Mouse (Mus musculus) MEL (cell line): ENCODE measurements around the gene Helb. TPM values are rescaled to one million over a fixed set of nuclear protein-coding genes. Genes with fewer than 3 reads are reported as not detected.

Experiments
- DNase-seq: peaks from one replicate; pipeline ENCODE4 v3.0.0; 2011; ENCODE audit warnings: low read depth, low spot score
- H3K27ac ChIP-seq: 2 replicates; pipeline ENCODE4 v1.5.1; 2012; ENCODE audit warnings: low read depth, mild to moderate bottlenecking, control low read depth, low read length, moderate library complexity; ENCODE audit not compliant: control insufficient read depth
- H3K27me3 ChIP-seq, 2 experiments: fragments of 150-350 bp in 1 of 2; sonication (generic) in 1 of 2; 2 replicates each; pipeline ENCODE4 v1.6.1; 2012; ENCODE audit warnings: low read length in 2 of 2, mild to moderate bottlenecking in 2 of 2, improper control_type of control experiment in 1 of 2, moderate library complexity in 1 of 2; ENCODE audit not compliant: insufficient read depth in 2 of 2, control insufficient read depth in 1 of 2
- H3K36me3 ChIP-seq, 2 experiments: 2 replicates each; pipeline ENCODE4 v1.6.1; 2012 to 2014; ENCODE audit warnings: low read length in 2 of 2, improper control_type of control experiment in 1 of 2, inconsistent platforms in 1 of 2, mild to moderate bottlenecking in 1 of 2; ENCODE audit not compliant: insufficient read depth in 2 of 2, control insufficient read depth in 1 of 2
- H3K4me1 ChIP-seq, 2 experiments: fragments of 150-350 bp in 1 of 2; sonication (generic) in 1 of 2; 2 replicates each; pipeline ENCODE4 v1.6.1; 2012; ENCODE audit warnings: low read length in 2 of 2, improper control_type of control experiment in 1 of 2, mild to moderate bottlenecking in 1 of 2; ENCODE audit not compliant: insufficient read depth in 2 of 2, control insufficient read depth in 1 of 2
- H3K4me3 ChIP-seq, 2 experiments: fragments of 150-350 bp in 1 of 2; sonication (generic) in 1 of 2; 2 replicates each; pipeline ENCODE4 v1.5.1; 2012; ENCODE audit warnings: low read depth in 2 of 2, low read length in 2 of 2, mild to moderate bottlenecking in 2 of 2, moderate library complexity in 2 of 2, control low read depth in 1 of 2, improper control_type of control experiment in 1 of 2; ENCODE audit not compliant: control insufficient read depth in 1 of 2, insufficient read depth in 1 of 2
- H3K79me2 ChIP-seq: 2 replicates; pipeline ENCODE4 v1.6.1; 2012; ENCODE audit warnings: mild to moderate bottlenecking, low read length, moderate library complexity; ENCODE audit not compliant: control insufficient read depth, poor library complexity, insufficient read depth
- H3K9ac ChIP-seq: 2 replicates; pipeline ENCODE4 v1.6.1; 2012; ENCODE audit warnings: low read depth, mild to moderate bottlenecking, control low read depth, low read length, moderate library complexity; ENCODE audit not compliant: control insufficient read depth, poor library complexity, severe bottlenecking
- H3K9me3 ChIP-seq: fragments of 150-350 bp; sonication (generic); replicated peaks from 2 replicates; pipeline ENCODE4 v1.6.1; 2012; ENCODE audit warnings: mild to moderate bottlenecking, low read length, improper control_type of control experiment, moderate library complexity; ENCODE audit not compliant: insufficient read depth
- CHD2 ChIP-seq: IDR thresholded peaks from 2 replicates; pipeline ENCODE4 v1.6.1; 2011; ENCODE audit warnings: low read length, improper control_type of control experiment
- ELF1 ChIP-seq: IDR thresholded peaks from 2 replicates; pipeline ENCODE4 v1.6.1; 2014; ENCODE audit warnings: low read depth, mild to moderate bottlenecking, inconsistent platforms, low read length, improper control_type of control experiment, moderate library complexity
- EP300 ChIP-seq, 2 experiments: IDR thresholded peaks; 2 replicates each; pipeline ENCODE4 v1.6.1; 2011; ENCODE audit warnings: improper control_type of control experiment in 2 of 2, low read length in 2 of 2, low read depth in 1 of 2, mild to moderate bottlenecking in 1 of 2
- GABPA ChIP-seq: IDR thresholded peaks from 2 replicates; pipeline ENCODE4 v1.6.1; 2012; ENCODE audit warnings: low read depth, mild to moderate bottlenecking, inconsistent platforms, low read length, improper control_type of control experiment, moderate library complexity
- KAT2A ChIP-seq: conservative IDR thresholded peaks from 2 replicates; pipeline ENCODE4 v1.6.1; 2012; ENCODE audit warnings: low read depth, low read length, improper control_type of control experiment, inconsistent platforms
- MAFK ChIP-seq: IDR thresholded peaks from 2 replicates; pipeline ENCODE4 v1.6.1; 2011; ENCODE audit warnings: low read depth, mild to moderate bottlenecking, low read length, improper control_type of control experiment, borderline replicate concordance
- MAX ChIP-seq: IDR thresholded peaks from 2 replicates; pipeline ENCODE4 v1.6.1; 2011; ENCODE audit warnings: low read length, improper control_type of control experiment
- MAZ ChIP-seq: IDR thresholded peaks from 2 replicates; pipeline ENCODE4 v1.6.1; 2012; ENCODE audit warnings: low read depth, mild to moderate bottlenecking, inconsistent platforms, low read length, improper control_type of control experiment
- MYB ChIP-seq: IDR thresholded peaks from 2 replicates; pipeline ENCODE4 v1.6.1; 2011; ENCODE audit warnings: mild to moderate bottlenecking, low read depth, low read length, improper control_type of control experiment
- MYC ChIP-seq: IDR thresholded peaks from 2 replicates; pipeline ENCODE4 v1.6.1; 2011; ENCODE audit warnings: low read depth, mild to moderate bottlenecking, low read length, improper control_type of control experiment, moderate library complexity
- POLR2A ChIP-seq, 2 experiments: IDR thresholded peaks; 2 replicates each; pipeline ENCODE4 v1.6.1; 2011 to 2012; ENCODE audit warnings: low read length in 2 of 2, mild to moderate bottlenecking in 2 of 2, control low read depth in 1 of 2, improper control_type of control experiment in 1 of 2, low read depth in 1 of 2, moderate library complexity in 1 of 2; ENCODE audit not compliant: control insufficient read depth in 1 of 2, insufficient read depth in 1 of 2, poor library complexity in 1 of 2
- POLR2AphosphoS5 ChIP-seq: IDR thresholded peaks from 2 replicates; pipeline ENCODE4 v1.6.1; 2012; ENCODE audit warnings: low read depth, borderline replicate concordance, mild to moderate bottlenecking, inconsistent platforms, low read length, moderate library complexity, mixed read lengths
- RAD21 ChIP-seq: IDR thresholded peaks from 2 replicates; pipeline ENCODE4 v1.6.1; 2011; ENCODE audit warnings: mild to moderate bottlenecking, low read depth, low read length, improper control_type of control experiment
- SMC3 ChIP-seq: IDR thresholded peaks from 2 replicates; pipeline ENCODE4 v1.6.1; 2011; ENCODE audit warnings: low read depth, low read length, improper control_type of control experiment
- TBP ChIP-seq: IDR thresholded peaks from 2 replicates; pipeline ENCODE4 v1.8.0; 2011; ENCODE audit warnings: low read depth, low read length, improper control_type of control experiment
- TCF12 ChIP-seq: IDR thresholded peaks from 2 replicates; pipeline ENCODE4 v1.6.1; 2014; ENCODE audit warnings: low read depth, mild to moderate bottlenecking, inconsistent platforms, low read length, improper control_type of control experiment, moderate library complexity
- UBTF ChIP-seq: IDR thresholded peaks from 2 replicates; pipeline ENCODE4 v1.6.1; 2012; ENCODE audit warnings: low read depth, mild to moderate bottlenecking, inconsistent platforms, low read length, improper control_type of control experiment, moderate library complexity, borderline replicate concordance; ENCODE audit not compliant: insufficient read depth
- USF2 ChIP-seq, 2 experiments: IDR thresholded peaks; 2 replicates each; pipeline ENCODE4 v1.6.1; 2011 to 2012; ENCODE audit warnings: improper control_type of control experiment in 2 of 2, low read length in 2 of 2, borderline replicate concordance in 1 of 2, inconsistent platforms in 1 of 2, low read depth in 1 of 2, mild to moderate bottlenecking in 1 of 2; ENCODE audit not compliant: insufficient read depth in 1 of 2
- ZMIZ1 ChIP-seq: IDR thresholded peaks from 2 replicates; pipeline ENCODE4 v1.6.1; 2012; ENCODE audit warnings: low read depth, mild to moderate bottlenecking, inconsistent platforms, low read length, improper control_type of control experiment, moderate library complexity
- polyA plus RNA-seq, 2 experiments: library from polyadenylated mRNA; stranded (reverse) in 1 of 2; unstranded in 1 of 2; fragments of >175 nt in 1 of 2; fragments of >200 nt in 1 of 2; gene quantifications; 2 replicates each; pipeline versions ENCODE4 v1.2.1 to v1.2.4; 2012; ENCODE audit warnings: low replicate concordance in 2 of 2, low read depth in 1 of 2; ENCODE audit not compliant: insufficient read length in 2 of 2, insufficient read depth in 1 of 2, missing spikeins in 1 of 2
- total RNA-seq: library from RNA; depleted of rRNA; stranded (reverse); fragments of 300-350 nt; gene quantifications from 2 replicates; pipeline ENCODE4 v1.2.3, GENCODE M21; 2012; rRNA removed

Gene Helb
- total and polyA plus RNA-seq, 3 experiments = 10.2 to 78.3 (median 18.5) TPM

DNA sequence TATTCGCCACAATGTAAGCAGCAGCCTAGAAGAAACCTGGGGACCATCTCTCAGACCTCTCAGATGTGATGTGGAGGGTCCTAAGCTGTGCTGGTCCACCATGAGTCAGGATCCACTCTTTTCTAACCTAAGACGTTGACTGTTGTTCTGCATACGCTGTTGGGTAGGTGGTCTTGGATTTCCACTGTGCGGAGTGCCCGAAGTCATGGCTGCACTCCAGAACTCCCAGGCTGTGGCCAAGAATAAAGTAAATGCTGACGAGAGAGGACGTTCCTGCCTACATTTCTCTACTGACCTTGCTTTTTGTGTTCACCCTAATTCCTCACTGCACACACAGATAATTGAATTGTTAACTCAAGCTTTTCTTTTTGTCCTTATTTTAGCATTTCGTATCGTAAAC lies 78.9 kb downstream of the Helb start:
- no peaks in the 10 kb centered on the region for H3K9me3 ChIP-seq
- DNase-seq = no peak
- H3K27ac ChIP-seq = no peak overlapping the region
- no peaks in the 10 kb centered on the region for H3K36me3 ChIP-seq
- H3K4me1 ChIP-seq = no peaks in the 10 kb centered on the region
- H3K79me2 ChIP-seq = no peaks in the 10 kb centered on the region
- no peaks in the 10 kb centered on the region for H3K27me3 ChIP-seq
- TF ChIP-seq TBP (no peak), MYB (no peak), GABPA (no peak), POLR2A (IDR thresholded peaks at IDR 0.05; ENCODE audit: control insufficient read depth in 1 of 2, insufficient read depth in 1 of 2, low read depth in 1 of 2, low read length in 2 of 2, poor library complexity in 1 of 2) (no peak), USF2 (IDR thresholded peaks at IDR 0.05; ENCODE audit: borderline replicate concordance in 1 of 2, insufficient read depth in 1 of 2, low read depth in 1 of 2, low read length in 2 of 2) (no peak), POLR2AphosphoS5 (no peak), UBTF (no peak), MYC (no peak), KAT2A (no peak), RAD21 (no peak), ELF1 (no peak), EP300 (IDR thresholded peaks at IDR 0.05; ENCODE audit: low read depth in 1 of 2, low read length in 2 of 2) (no peak), MAZ (no peak), MAFK (no peak), CHD2 (no peak), MAX (no peak), TCF12 (no peak), ZMIZ1 (no peak), SMC3 (no peak)
- no peak overlapping the region for H3K9ac ChIP-seq
- H3K4me3 ChIP-seq = no peak overlapping the region

Other genes with a start within 250 kb of the Helb start
- gene Tmbim4, start 88.6 kb upstream of the Helb start, total RNA-seq = 47.3 and 52.5 TPM in 2 replicates
- 10 to 100 TPM in 1 of 2 experiments, not detected in 1; 80.3 TPM for gene Tmbim4, start 88.6 kb upstream of the Helb start, polyA plus RNA-seq
- not detected in 2 replicates for gene Irak3, start 89.1 kb upstream of the Helb start, total RNA-seq
- gene Irak3, start 89.1 kb upstream of the Helb start, polyA plus RNA-seq = under 1 TPM in 1 of 2 experiments, not detected in 1; 0.47 TPM
- 86.0 and 97.5 TPM in 2 replicates for gene Llph, start 114.1 kb upstream of the Helb start, total RNA-seq
- 100 to 1,000 TPM in 1 of 2 experiments, not detected in 1; 243 TPM for gene Llph, start 114.1 kb upstream of the Helb start, polyA plus RNA-seq